Mouse (Mus musculus) megakaryocyte, embryonic 14.5 days (primary cell): Measurements from ENCODE around the gene Asap2. TPM values are rescaled to one million over a fixed set of nuclear protein-coding genes. Genes with fewer than 3 reads are reported as not detected.
A peak's percentile ranks its signal among the peaks of the same experiment; 100 is the strongest.
"Not testable (repeated sequence)": the region's sequence is repeated elsewhere in the genome, so short reads cannot be mapped to it uniquely, and the experiment has no call there.

Experiments used
- H3K27me3 ChIP-seq: replicated peaks from 2 replicates; pipeline ENCODE3; 2012; ENCODE audit warnings: inconsistent platforms
- H3K36me3 ChIP-seq: replicated peaks from 2 replicates; pipeline ENCODE3; 2012; ENCODE audit warnings: low read length, inconsistent platforms, mixed read lengths
- H3K4me1 ChIP-seq: 2 replicates; pipeline ENCODE4 v1.6.1; 2012; ENCODE audit warnings: inconsistent platforms
- H3K4me3 ChIP-seq: replicated peaks from 2 replicates; pipeline ENCODE3; 2012; ENCODE audit warnings: moderate library complexity, mild to moderate bottlenecking, inconsistent platforms
- H3K9me3 ChIP-seq: 2 replicates; pipeline ENCODE4 v1.6.1; 2012; ENCODE audit warnings: inconsistent platforms
- FLI1 ChIP-seq: IDR thresholded peaks from 2 replicates; pipeline ENCODE4 v1.6.1; 2012; ENCODE audit warnings: low read length, inconsistent platforms, mixed read lengths
- GATA1 ChIP-seq: IDR thresholded peaks from 3 replicates; pipeline ENCODE4 v1.6.1; 2012; ENCODE audit warnings: mixed read lengths, low read length, inconsistent platforms, borderline replicate concordance
- polyA plus RNA-seq: library from polyadenylated mRNA; stranded (reverse); fragments of >175 nt; gene quantifications from 2 replicates; pipeline ENCODE4 v1.2.3, GENCODE M21; 2012; ENCODE audit warnings: low replicate concordance; ENCODE audit not compliant: insufficient read depth

The Asap2 gene
- 24.0 and 26.1 TPM in 2 replicates for polyA plus RNA-seq

DNA sequence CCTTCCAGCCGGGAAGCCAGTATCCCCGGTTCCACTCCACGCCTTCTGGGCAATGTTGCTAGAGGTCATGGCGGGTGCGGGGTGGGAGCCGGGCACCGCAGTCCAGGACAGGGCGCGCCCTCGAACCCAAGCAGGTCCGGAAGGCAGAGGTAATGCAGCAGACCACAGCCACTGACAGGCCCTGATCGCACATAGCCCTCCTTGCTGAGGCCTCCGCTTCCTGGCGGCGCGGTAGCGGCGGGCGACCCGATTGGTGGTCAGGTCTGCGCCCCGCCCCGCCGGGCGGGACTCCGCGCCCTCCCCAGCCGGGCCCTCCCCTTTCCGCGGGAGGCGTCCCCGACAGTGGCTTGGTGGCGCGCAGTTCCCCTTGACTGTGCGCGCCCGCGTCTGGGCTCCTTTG is at the start of gene Asap2:
Asap2 (plus strand) TSS at position 328 of the 400 bp plus-strand sequence.
- not testable (repeated sequence) for H3K9me3 ChIP-seq, H3K27me3 ChIP-seq, H3K4me3 ChIP-seq, H3K36me3 ChIP-seq, H3K4me1 ChIP-seq

DNA sequence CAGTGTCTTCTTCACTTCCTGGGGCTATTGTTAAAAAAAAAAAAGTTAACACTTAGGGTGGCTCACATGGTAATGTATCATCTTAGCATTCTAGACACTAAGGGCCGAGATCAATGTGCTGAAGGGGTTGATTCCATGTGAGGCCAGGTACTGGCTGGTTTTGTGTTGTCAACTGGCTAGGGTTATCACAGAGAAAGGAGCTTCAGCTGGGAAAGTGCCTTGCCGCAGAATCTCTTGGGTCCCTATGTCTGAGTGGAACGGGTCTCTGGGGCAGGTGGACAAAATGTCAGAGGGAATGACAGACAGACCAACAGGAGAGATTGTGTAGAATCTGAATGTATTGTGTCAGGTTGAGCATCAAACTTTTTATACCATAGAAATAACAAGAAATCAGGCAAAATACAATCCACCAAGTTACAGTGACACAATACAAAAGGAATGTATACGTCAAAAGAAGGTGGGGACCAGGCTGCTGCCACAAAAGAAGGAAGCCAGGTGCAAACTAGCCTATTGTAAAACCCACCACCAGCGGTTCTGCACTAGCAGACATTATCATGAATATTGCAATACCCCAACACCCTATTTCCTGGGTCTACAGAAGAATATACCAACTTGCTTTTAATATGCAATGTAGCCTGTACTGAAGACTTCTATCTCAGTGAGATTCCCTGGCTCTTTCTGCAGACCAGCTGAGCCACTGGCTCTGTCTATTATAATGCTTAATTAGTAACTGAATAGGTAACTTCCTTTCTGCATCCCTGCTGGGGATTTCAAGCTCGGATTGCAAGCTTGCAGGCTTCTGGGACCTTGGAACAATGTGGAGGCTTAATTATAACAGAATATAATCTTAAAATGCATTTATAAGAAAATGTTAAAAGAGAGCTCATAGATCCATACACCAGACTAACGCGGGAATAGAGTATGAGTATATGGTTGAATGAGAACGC is 42.9 kb upstream of the Asap2 start:
- H3K4me3 ChIP-seq: not testable (repeated sequence)

GRCm38 (mm10) chr12:20990579-20990978 is 320 bp downstream of the Asap2 start:
- H3K36me3 ChIP-seq: not testable (repeated sequence)

More for the DNA sequence above, 42.9 kb upstream of the Asap2 start:
- H3K27me3 ChIP-seq, H3K36me3 ChIP-seq, H3K9me3 ChIP-seq, H3K4me1 ChIP-seq: not testable (repeated sequence)

GRCm38 (mm10) chr12:21030875-21031274 is 40.6 kb downstream of the Asap2 start:
- not testable (repeated sequence) for H3K36me3 ChIP-seq, H3K9me3 ChIP-seq, H3K4me1 ChIP-seq, H3K27me3 ChIP-seq, H3K4me3 ChIP-seq

More at GRCm38 (mm10) chr12:20990579-20990978, 320 bp downstream of the Asap2 start:
- not testable (repeated sequence) for H3K4me3 ChIP-seq, H3K27me3 ChIP-seq, H3K4me1 ChIP-seq, H3K9me3 ChIP-seq

- H3K9me3 ChIP-seq: peaks cover 15% of the 10 kb centered on the region
- H3K4me3 ChIP-seq, H3K4me1 ChIP-seq, H3K27me3 ChIP-seq, H3K36me3 ChIP-seq: not testable (repeated sequence)
Measured at GRCm38 (mm10) chr12:21046716-21047115, 56.5 kb downstream of the Asap2 start.

GRCm38 (mm10) chr12:21075731-21076130 is 85.5 kb downstream of the Asap2 start:
- H3K27me3 ChIP-seq, H3K36me3 ChIP-seq, H3K9me3 ChIP-seq, H3K4me1 ChIP-seq, H3K4me3 ChIP-seq: not testable (repeated sequence)

GRCm38 (mm10) chr12:21090168-21090567 is 99.9 kb downstream of the Asap2 start:
- H3K9me3 ChIP-seq, H3K36me3 ChIP-seq, H3K4me3 ChIP-seq, H3K27me3 ChIP-seq, H3K4me1 ChIP-seq: not testable (repeated sequence)

DNA sequence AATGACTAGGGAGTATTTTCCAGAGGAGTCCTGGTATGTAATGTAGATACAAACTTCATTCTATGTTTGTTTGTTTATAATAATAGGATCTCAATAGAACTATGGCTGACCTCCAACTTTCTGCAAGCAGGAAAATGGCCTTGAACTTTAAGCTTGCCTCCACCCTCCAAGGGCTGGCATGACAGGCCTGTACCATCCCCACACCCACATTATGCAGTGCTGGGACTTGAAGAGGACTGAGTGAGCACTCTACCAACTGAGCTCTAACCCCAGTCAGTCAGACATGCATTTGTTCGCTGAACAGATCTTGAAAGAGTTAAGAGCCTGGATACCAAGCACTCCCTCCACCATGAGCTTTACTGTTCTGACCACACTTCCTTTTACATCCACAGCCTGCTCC is 102.2 kb downstream of the Asap2 start:
- H3K9me3 ChIP-seq, H3K27me3 ChIP-seq, H3K36me3 ChIP-seq, H3K4me3 ChIP-seq, H3K4me1 ChIP-seq: not testable (repeated sequence)

DNA sequence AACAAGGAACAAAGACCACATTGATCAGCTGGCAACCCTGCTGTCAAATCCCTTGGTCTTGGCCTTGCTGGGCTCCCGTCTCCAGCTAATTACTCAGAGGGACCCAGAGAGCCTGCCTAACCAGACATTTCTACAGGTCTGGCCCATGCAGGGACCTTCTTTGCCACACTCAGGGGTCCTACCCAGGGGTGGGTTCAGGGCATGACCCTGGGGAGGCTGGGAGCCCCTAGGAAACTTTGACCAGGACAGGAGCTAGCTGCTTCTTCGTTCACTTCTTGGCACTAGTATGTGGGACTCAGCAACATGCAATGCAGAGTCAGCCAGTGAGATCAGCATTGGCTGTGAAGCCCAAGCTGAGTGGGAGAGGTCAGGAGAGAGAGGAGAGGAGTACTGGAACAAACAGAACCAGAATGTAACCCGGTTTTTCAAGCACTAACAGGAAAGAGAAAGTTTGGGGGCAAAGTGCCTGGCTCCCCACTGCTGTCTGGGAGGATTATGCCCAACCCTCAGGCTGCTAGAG is 107.6 kb downstream of the Asap2 start:
- H3K9me3 ChIP-seq, H3K4me1 ChIP-seq, H3K36me3 ChIP-seq, H3K4me3 ChIP-seq, H3K27me3 ChIP-seq: not testable (repeated sequence)

DNA sequence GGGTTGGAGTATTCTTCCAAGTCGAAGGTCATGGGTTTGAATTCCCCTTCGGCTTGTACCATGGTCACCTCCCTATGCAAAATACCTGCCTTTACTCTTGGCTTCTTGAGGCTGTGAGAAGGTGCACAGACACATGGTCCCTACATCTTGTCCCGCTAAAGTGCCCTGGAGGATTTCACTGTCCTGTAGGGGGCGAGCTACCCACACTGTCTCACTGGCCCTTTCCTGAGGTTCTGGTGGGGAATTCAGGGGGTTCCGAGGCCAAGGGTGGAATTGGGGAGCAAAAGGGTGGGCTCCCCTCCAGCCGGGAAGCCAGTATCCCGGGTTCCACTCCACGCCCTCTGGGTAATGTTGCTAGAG is 120.8 kb downstream of the Asap2 start:
- peaks cover 18% of the 10 kb centered on the region for H3K4me1 ChIP-seq
- H3K27me3 ChIP-seq, H3K36me3 ChIP-seq, H3K9me3 ChIP-seq: not testable (repeated sequence)
- H3K4me3 ChIP-seq: peak overlapping the region; percentile 94

DNA sequence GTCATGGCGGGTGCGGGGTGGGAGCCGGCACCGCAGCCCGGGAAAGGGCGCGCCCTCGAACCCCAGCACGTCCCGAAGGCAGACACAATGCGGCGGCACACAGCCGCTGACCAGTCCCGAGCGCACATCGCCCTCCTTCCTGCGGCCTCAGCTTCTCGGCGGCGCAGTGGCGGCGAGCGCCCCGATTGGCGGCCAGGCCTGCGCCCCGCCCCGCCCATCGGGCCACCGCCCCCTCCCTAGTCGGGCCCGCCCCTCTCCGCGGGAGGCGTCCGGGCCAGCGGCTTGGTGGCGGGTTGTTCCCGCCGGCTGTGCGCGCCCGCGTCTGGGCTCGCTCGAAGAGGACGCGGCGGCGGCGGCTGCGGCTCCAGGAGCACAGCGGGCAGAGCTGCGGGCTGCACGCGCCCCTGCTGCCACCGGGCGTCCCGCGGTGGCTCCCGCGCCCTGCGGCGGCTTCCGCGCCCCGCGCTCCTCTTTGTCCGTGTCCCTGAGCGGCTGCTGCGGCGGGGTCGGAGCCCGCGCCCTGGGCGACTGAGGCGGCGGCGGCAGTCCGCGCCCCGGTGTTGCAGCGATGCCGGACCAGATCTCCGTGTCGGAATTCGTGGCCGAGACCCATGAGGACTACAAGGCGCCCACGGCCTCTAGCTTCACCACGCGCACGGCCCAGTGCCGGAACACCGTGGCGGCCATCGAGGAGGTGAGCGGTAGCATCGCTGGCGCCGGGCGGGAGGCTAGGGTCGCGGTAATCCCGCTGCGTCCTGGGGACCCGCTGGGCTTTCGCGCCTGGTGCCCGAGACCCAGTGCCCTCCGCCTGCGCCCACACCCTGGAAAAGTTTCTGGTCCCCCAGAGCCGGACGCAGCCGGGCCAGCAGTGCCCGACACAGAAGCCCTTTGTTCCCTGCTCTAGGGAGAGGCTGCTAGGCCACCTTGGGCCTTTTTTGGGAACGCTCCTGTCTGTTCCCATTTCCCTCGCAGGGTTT is 121.5 kb downstream of the Asap2 start:
- Histone ChIP-seq H3K9me3 (no peaks in the 10 kb centered on the region), H3K27me3 (no peaks in the 10 kb centered on the region), H3K4me3 (peak overlapping the region; percentile 94), H3K4me1 (peaks cover 24% of the 10 kb centered on the region), H3K36me3 (no peaks in the 10 kb centered on the region)
- TF ChIP-seq FLI1 (no peak), GATA1 (no peak)
